Mouse (Mus musculus) testis, adult 2 months (tissue): ENCODE data around the gene Gm37240.

Experiments used
- CTCF ChIP-seq: fragments of 200-500 bp; IDR thresholded peaks from 2 replicates; pipeline ENCODE4 v1.5.1; 2012; ENCODE audit warnings: low read depth, mild to moderate bottlenecking, inconsistent platforms, low read length, moderate library complexity; ENCODE audit not compliant: control insufficient read depth, insufficient read depth, insufficient replicate concordance
- POLR2A ChIP-seq: fragments of 200-500 bp; IDR thresholded peaks from 2 replicates; pipeline ENCODE4 v1.6.1; 2012; ENCODE audit warnings: low read depth, mild to moderate bottlenecking, inconsistent platforms, low read length, moderate library complexity; ENCODE audit not compliant: control insufficient read depth

DNA sequence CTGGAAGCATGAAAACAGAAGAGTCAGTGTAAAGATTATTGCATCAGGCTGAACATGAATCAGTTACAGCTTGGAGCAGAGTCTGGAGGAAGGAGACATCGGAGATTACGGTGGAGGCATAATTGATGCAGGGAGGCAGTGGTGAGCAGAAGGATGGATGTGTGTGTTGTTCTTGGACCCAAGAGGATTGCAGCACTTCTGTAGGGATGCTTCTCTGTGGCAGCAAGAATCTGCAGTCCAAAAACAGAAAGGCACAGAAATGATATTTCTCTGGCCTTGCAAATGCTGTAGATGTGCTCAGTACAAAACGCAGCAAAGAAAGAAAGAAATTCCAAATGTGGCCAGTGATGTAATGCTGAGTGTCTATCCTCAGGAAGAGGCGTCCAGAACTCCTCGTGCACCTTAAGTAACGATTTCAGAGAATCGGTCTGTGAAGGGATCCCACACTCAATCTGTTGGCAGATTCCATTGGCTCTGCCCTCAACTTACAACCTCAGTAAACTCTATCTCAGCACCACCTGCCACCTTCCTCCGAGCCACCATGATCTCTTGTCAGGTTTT lies 356.6 kb downstream of the Gm37240 start:
- no peak for TF ChIP-seq CTCF
- TF ChIP-seq POLR2A, result no peak
